Mouse (Mus musculus) MN1 (cell line): ENCODE measurements around the gene Ino80b.

ENCODE experiments used
- DNase-seq: peaks from one replicate; pipeline ENCODE4 v3.0.0-alpha.2; 2016; ENCODE audit warnings: low spot score

Gene Ino80b

DNA sequence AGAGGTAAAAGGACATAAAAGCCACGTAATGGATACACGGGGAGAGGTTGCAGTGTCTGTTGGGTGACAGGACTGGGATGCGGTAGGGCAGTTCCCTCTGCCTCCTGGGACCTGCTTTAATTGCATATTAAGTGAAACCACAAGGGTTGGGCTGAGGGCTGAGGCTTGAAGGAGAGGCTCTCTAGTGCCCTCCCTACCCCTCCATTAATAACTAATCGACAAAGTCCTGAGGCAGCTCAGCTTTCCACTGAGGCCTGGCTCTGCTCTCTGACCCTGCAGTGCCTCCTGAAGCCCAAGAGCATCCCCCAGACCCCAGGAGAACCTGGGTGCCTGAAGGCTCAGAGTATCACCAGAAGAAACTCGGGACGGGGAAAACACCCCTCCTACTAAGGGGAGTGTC lies 40.8 kb downstream of the Ino80b start:
- DNase-seq: no peak

DNA sequence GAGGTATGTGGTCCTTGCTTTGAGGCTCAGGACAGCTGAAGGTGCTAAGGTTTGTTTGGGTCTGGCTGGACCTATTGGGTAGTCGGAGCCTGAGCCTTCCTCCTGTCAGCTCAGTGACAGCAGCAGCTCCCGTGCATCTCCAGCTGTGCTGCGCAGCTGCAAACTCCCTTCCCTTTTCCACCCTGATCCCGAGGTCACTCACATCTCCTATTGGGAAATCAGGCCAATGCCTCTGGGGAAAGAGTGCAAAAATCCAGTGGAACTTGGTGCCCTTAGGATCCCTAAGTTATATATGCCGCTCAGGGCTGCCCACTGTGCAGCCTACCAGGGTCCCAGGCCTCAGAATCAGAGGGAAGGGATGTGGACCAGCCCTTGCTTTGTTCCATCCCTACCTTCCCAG lies 41.7 kb downstream of the Ino80b start:
- DNase-seq: no peak

DNA sequence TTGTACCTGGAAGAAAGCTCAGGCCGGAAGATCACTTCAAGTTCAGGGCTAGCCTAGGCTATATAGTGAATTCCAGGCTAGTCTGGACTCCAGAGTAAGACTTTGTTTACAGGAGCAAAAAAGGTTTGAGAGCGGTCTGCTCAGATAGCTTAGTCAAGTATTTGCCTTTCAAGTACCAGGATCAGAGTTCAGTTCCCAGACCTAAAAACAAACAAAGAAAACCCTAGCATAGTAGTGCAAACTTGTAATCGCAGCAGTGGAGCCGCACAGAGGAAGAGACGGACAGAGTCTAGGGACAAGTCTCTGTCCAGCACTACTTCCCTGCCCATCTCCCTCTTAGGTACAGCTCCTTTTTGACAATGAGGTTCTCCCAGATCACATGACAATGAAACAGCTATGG lies 45.0 kb downstream of the Ino80b start:
- no peak for DNase-seq

DNA sequence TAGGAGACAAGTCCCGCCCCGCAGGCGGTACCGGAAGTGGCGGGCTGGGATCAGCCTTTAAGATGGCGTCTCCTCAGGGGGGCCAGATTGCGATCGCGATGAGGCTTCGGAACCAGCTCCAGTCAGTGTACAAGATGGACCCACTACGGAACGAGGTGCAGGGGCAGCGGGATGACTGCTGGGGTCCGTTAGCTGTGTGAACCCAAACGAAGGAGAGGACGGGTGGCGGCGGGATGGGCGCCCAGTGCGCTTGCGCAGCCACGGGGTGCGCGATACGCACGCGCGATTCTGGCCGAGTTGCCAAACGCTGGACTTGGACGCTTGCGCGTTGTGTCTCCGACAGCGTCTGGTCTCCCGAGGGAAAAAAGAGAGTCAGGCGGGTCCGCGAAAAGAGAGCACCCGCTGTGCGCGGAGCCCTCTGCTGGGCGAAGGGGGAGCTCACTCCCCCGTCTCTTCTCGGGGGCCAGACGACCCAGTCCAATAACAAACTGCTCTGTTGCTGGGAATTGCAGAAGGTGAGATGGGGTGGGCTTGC lies 46.8 kb downstream of the Ino80b start:
- peak; percentile 98 for DNase-seq

DNA sequence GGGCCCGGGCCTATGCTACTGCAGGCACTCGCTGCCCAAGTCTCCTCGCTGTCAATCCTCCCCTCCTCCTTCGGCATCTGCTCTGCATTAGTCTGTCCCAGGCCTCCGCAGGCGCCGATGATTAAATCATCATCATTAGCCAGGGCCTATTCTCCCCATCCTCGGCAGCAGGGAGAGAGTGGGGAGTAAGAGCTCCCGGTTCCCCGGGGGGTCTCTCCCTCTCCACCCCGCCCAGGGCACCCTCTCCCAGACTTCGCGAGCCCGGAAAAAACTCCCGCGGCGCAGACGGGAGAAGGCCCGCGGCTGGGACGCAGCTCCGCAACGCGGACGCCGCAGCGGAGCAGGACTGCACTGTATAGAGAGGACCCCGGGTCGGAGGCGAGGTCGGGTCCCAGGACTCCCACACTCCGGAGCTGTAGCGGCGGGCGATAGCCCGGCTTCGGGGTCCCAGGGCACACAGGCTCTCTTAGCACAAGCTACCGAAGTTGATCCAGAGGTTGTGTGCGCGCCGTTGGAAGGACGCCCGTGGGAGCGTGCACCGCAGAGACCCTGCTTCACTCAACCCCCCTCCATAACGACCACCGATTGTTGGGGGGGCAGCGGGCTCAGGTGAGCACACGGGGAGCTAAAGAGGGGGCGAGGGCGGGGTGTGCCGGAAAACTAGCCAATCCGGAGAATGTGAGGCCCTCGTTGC lies 47.5 kb downstream of the Ino80b start, which contains the start of gene Pcgf1:
Gene Pcgf1 (plus strand): TSS at position 240 of the 694 bp plus-strand sequence.
- DNase-seq: peak; percentile 74

DNA sequence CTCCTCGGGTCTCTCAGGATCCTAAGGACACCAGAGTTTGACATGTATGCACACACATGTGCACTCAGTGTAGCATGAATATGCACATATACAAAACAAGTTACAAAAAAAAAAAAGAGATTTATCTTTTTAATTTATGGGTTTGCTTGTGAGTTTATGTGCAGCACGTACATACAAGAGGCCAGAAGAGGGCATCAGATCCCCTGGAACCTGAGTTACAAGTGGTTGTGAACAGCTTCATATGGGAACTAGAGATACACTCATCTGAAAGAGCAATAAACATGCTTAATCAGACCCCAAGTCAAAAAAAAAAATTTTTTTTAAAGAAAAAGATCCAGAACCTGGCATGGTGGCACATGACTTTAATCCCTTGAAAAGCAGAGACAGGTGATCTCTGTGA lies 50.3 kb downstream of the Ino80b start:
- no peak for DNase-seq
